In the genomic region with DNA sequence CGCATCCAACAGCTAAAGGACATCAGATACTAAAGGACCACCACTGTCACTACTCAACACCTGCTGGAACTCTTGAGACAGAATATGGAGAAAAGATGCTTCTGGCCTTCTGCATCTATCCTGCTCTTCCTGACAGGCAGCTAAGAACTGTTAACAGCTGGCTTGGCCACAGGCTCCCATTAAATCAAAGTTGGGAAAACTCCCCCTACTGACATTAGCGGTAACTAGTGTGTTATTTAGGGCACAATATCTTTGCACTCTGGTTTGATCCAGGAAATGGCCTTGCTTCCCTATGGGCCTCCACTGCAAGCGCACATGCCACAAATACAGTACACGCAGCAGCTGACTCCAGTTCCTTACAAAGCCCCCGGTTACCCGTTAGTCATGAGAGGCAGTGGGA, we compare ENCODE assay signal across 15 mouse cellular contexts.
DNase-seq lines count a peak whose midpoint lies in the region; ATAC-seq lines count a peak whose summit lies in the region.
"Had no signal": no experiment of that assay in that cellular context is flagged by ENCODE, and none has a peak within 500 bp of the region (broad histone marks: within the 10 kb centered on the region; RNA-seq: fewer than 3 reads in every experiment).

No protein-coding gene starts in this region.

- no peak overlapping the region for H3K27ac ChIP-seq in kidney, embryonic 16.5 days (ENCODE audit: low read length)
- H3K27ac ChIP-seq in kidney, embryonic 15.5 days, result no peak overlapping the region
- H3K27ac ChIP-seq in embryonic facial prominence, embryonic 12.5 days, result peak overlapping the region; percentile 18; the same call in 1 of the 2 replicates
- no peak overlapping the region for H3K27ac ChIP-seq in limb, embryonic 11.5 days (replicated peaks; ENCODE audit: low read depth, low read length)
- H3K27ac ChIP-seq: hindbrain, postnatal 0 days; limb, embryonic 15.5 days; lung, embryonic 15.5 days; midbrain, embryonic 12.5 days had no signal

- no peak overlapping the region for H3K9ac ChIP-seq in kidney, embryonic 16.5 days (replicated peaks; ENCODE audit: low read length)
- H3K9ac ChIP-seq in kidney, embryonic 15.5 days, result no peak overlapping the region
- H3K9ac ChIP-seq in embryonic facial prominence, embryonic 12.5 days, result no peak overlapping the region
- no peak overlapping the region for H3K9ac ChIP-seq in limb, embryonic 11.5 days (ENCODE audit: low read length)
- H3K9ac ChIP-seq: limb, embryonic 15.5 days; lung, embryonic 15.5 days; midbrain, embryonic 12.5 days had no signal

- H3K36me3 ChIP-seq in kidney, embryonic 16.5 days (ENCODE audit: insufficient read depth, low read length), result no peaks in the 10 kb centered on the region
- no peaks in the 10 kb centered on the region for H3K36me3 ChIP-seq in kidney, embryonic 15.5 days
- no peaks in the 10 kb centered on the region for H3K36me3 ChIP-seq in embryonic facial prominence, embryonic 12.5 days
- H3K36me3 ChIP-seq in limb, embryonic 11.5 days (ENCODE audit: control insufficient read depth, insufficient read depth, low read length), result no peaks in the 10 kb centered on the region
- H3K36me3 ChIP-seq: limb, embryonic 15.5 days; lung, embryonic 15.5 days; midbrain, embryonic 12.5 days had no signal

- DNase-seq in embryo, embryonic 10.5 days (ENCODE audit: low spot score), result peak; percentile 49
- peak; percentile 34 for DNase-seq in limb, embryonic 11.5 days (ENCODE audit: low spot score)
- no peak for DNase-seq in B cell, adult 2 months
- DNase-seq in lung, postnatal 25 days (ENCODE audit: low spot score), result no peak
- DNase-seq: cerebellum, adult 11 months; gastrocnemius, postnatal 10 days; right cerebral cortex, postnatal 4 days; thymus, postnatal 14 days had no signal

- H3K4me1 ChIP-seq in kidney, embryonic 16.5 days (ENCODE audit: insufficient read depth, low read length), result peaks cover 14% of the 10 kb centered on the region; the same call in 1 of the 2 replicates
- peaks cover 13% of the 10 kb centered on the region for H3K4me1 ChIP-seq in kidney, embryonic 15.5 days
- peaks cover 31% of the 10 kb centered on the region for H3K4me1 ChIP-seq in embryonic facial prominence, embryonic 12.5 days
- 0 out of 2 replicates have a peak, but pooled peaks cover 2% of the 10 kb centered on the region for H3K4me1 ChIP-seq in limb, embryonic 11.5 days (ENCODE audit: control insufficient read depth, insufficient read depth, low read length)

- no peaks in the 10 kb centered on the region for H3K27me3 ChIP-seq in kidney, embryonic 16.5 days (ENCODE audit: insufficient read depth, low read length)
- no peaks in the 10 kb centered on the region for H3K27me3 ChIP-seq in kidney, embryonic 15.5 days
- no peaks in the 10 kb centered on the region for H3K27me3 ChIP-seq in embryonic facial prominence, embryonic 12.5 days
- no peaks in the 10 kb centered on the region for H3K27me3 ChIP-seq in limb, embryonic 11.5 days (ENCODE audit: control insufficient read depth, insufficient read depth, low read length)
- H3K27me3 ChIP-seq: limb, embryonic 15.5 days; lung, embryonic 15.5 days; midbrain, embryonic 12.5 days had no signal

- H3K4me2 ChIP-seq in kidney, embryonic 16.5 days (replicated peaks; ENCODE audit: low read depth, low read length), result no peak overlapping the region
- H3K4me2 ChIP-seq in kidney, embryonic 15.5 days, result no peak overlapping the region
- no peak overlapping the region for H3K4me2 ChIP-seq in embryonic facial prominence, embryonic 12.5 days (replicated peaks)
- H3K4me2 ChIP-seq in limb, embryonic 11.5 days (ENCODE audit: low read depth, severe bottlenecking), result no peak overlapping the region
- H3K4me2 ChIP-seq: limb, embryonic 15.5 days; lung, embryonic 15.5 days; midbrain, embryonic 12.5 days had no signal

- H3K4me3 ChIP-seq in kidney, embryonic 16.5 days (ENCODE audit: low read length), result no peak overlapping the region
- H3K4me3 ChIP-seq in kidney, embryonic 15.5 days (replicated peaks), result no peak overlapping the region
- H3K4me3 ChIP-seq in embryonic facial prominence, embryonic 12.5 days, result no peak overlapping the region
- no peak overlapping the region for H3K4me3 ChIP-seq in limb, embryonic 11.5 days (ENCODE audit: low read depth, low read length)
- H3K4me3 ChIP-seq: limb, embryonic 15.5 days; lung, embryonic 15.5 days; midbrain, embryonic 12.5 days had no signal

- WGBS in kidney, embryonic 16.5 days, result 46% methylated on average over 6 of the region's 6 CpGs
- 52% methylated on average over 6 of the region's 6 CpGs for WGBS in kidney, embryonic 15.5 days
- WGBS in embryonic facial prominence, embryonic 12.5 days, result 59% methylated on average over 6 of the region's 6 CpGs
- 72% methylated on average over 6 of the region's 6 CpGs for whole genome bisulfite sequencing in limb, embryonic 11.5 days

- ATAC-seq in kidney, embryonic 16.5 days (ENCODE audit: low FRiP score, low TSS enrichment), result peak; percentile 49; the same call in 1 of the 2 replicates
- ATAC-seq in kidney, embryonic 15.5 days (replicated peaks; ENCODE audit: low FRiP score), result no peak
- no peak for ATAC-seq in embryonic facial prominence, embryonic 12.5 days (ENCODE audit: insufficient number of reproducible peaks, insufficient read depth, low FRiP score, low TSS enrichment)
- no peak for ATAC-seq in limb, embryonic 11.5 days (ENCODE audit: insufficient number of reproducible peaks, low FRiP score, low TSS enrichment, low read depth)
- ATAC-seq: hindbrain, postnatal 0 days had no signal

- H3K9me3 ChIP-seq in kidney, embryonic 16.5 days (ENCODE audit: low read length), result no peaks in the 10 kb centered on the region
- H3K9me3 ChIP-seq in kidney, embryonic 15.5 days (replicated peaks), result no peaks in the 10 kb centered on the region
- H3K9me3 ChIP-seq in embryonic facial prominence, embryonic 12.5 days, result no peaks in the 10 kb centered on the region
- no peaks in the 10 kb centered on the region for H3K9me3 ChIP-seq in limb, embryonic 11.5 days (ENCODE audit: control insufficient read depth, low read length)
- H3K9me3 ChIP-seq: limb, embryonic 15.5 days; lung, embryonic 15.5 days; midbrain, embryonic 12.5 days had no signal

Comparison
In these comparisons a context has a peak if more than half of its experiments do, and no peak if none do; other contexts are left out.
1. DNase-seq: peak in embryo, embryonic 10.5 days (single experiment) and limb, embryonic 11.5 days (single experiment); none in B cell, adult 2 months (0 of 2) and lung, postnatal 25 days (single experiment).